Mouse (Mus musculus) kidney, embryonic 16.5 days (tissue): ENCODE data around the gene Crip3. TPM values are rescaled to one million over a fixed set of nuclear protein-coding genes. Genes with fewer than 3 reads are reported as not detected.

ENCODE experiments used
- ATAC-seq: fragments of 200-750 bp; cut with Nextera tagmentation; 2 replicates; pipeline ENCODE4 v1.8.0; 2017; ENCODE audit warnings: moderate TSS enrichment; ENCODE audit not compliant: low FRiP score, low TSS enrichment
- H3K27ac ChIP-seq: fragments of 300-500 bp; sonication (generic); 2 replicates; pipeline ENCODE4 v1.5.1; 2014; ENCODE audit warnings: low read length
- H3K27me3 ChIP-seq: fragments of 300-500 bp; sonication (generic); 2 replicates; pipeline ENCODE4 v1.6.1; 2014; ENCODE audit warnings: low read length, control low read depth, mixed read lengths; ENCODE audit not compliant: insufficient read depth
- H3K36me3 ChIP-seq: fragments of 300-500 bp; sonication (generic); 2 replicates; pipeline ENCODE4 v1.6.1; 2014; ENCODE audit warnings: low read length, control low read depth, mixed read lengths; ENCODE audit not compliant: insufficient read depth
- H3K4me1 ChIP-seq: fragments of 300-500 bp; sonication (generic); 2 replicates; pipeline ENCODE4 v1.6.1; 2014; ENCODE audit warnings: low read length, control low read depth, mixed read lengths; ENCODE audit not compliant: insufficient read depth
- H3K4me2 ChIP-seq: fragments of 300-500 bp; sonication (generic); replicated peaks from 2 replicates; pipeline ENCODE4 v1.6.1; 2014; ENCODE audit warnings: low read depth, low read length
- H3K4me3 ChIP-seq: fragments of 300-500 bp; sonication (generic); 2 replicates; pipeline ENCODE4 v1.5.1; 2014; ENCODE audit warnings: mild to moderate bottlenecking, low read length
- H3K9ac ChIP-seq: fragments of 300-500 bp; sonication (generic); replicated peaks from 2 replicates; pipeline ENCODE4 v1.6.1; 2014; ENCODE audit warnings: low read length
- H3K9me3 ChIP-seq: fragments of 300-500 bp; sonication (generic); 2 replicates; pipeline ENCODE4 v1.6.1; 2016; ENCODE audit warnings: low read length, control low read depth
- WGBS: fragments of 180-500 bp; shearing (Covaris S2); extraction: QIAGEN DNeasy Blood & Tissue Kit; methylation state at CpG from one replicate; pipeline ENCODE4 v1.1.7; 2014; 5-methylcytosine and 5-hydroxymethylcytosine counted together
- polyA plus RNA-seq: library from polyadenylated mRNA; unstranded; fragments of >200 nt; fragmentation: Nextera tagmentation; extraction: Ambion mirVana; gene quantifications from 2 replicates; pipeline ENCODE4 v1.2.1, GENCODE M21; 2015

The Crip3 gene
- polyA plus RNA-seq, 1 experiment from 2014 or later: 0.54 TPM

DNA sequence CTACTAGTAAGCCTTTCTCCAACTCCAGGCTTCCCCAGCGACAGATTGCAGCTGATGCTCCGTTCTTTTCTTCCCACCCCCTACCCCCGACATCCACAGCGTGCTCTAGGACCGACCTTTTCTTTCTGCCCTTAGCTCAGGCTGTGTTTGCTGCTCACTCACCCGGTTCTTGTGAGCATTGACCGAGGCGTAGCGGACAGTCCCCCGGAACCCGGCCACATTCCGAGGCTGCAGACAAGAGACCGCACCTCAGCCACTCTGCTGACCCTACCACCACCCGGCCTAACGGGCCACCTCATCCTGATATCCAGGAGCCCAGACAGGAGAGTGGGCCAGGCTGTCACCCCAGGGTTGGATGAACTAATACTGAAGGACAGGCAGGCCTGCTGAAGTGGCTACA is 48.6 kb downstream of the Crip3 start:
- 56% methylated on average over 15 of the region's 15 CpGs for WGBS
- ATAC-seq: no peak
- H3K27ac ChIP-seq: no peak overlapping the region

More for the DNA sequence above, 48.6 kb downstream of the Crip3 start:
- H3K27me3 ChIP-seq: peaks cover 5% of the 10 kb centered on the region; the same call in 1 of the 2 replicates
- H3K4me2 ChIP-seq: no peak overlapping the region
- no peaks in the 10 kb centered on the region for H3K9me3 ChIP-seq
- H3K36me3 ChIP-seq: no peaks in the 10 kb centered on the region
- no peak overlapping the region for H3K9ac ChIP-seq
- no peaks in the 10 kb centered on the region for H3K4me1 ChIP-seq
- H3K4me3 ChIP-seq: no peak overlapping the region

Other genes starting within 250 kb of the Crip3 start
- gene Polh, start 226.3 kb upstream of the Crip3 start, polyA plus RNA-seq: 13.3 and 16.8 TPM in 2 replicates
- gene Xpo5, start 226.1 kb upstream of the Crip3 start, polyA plus RNA-seq: 45.5 and 49.5 TPM in 2 replicates
- gene Polr1c, start 180.9 kb upstream of the Crip3 start, polyA plus RNA-seq: 109 TPM in 2 replicates
- 132 and 139 TPM in 2 replicates for gene Yipf3, start 180.8 kb upstream of the Crip3 start, polyA plus RNA-seq
- gene Lrrc73, start 175.4 kb upstream of the Crip3 start, polyA plus RNA-seq: 0.64 and 0.67 TPM in 2 replicates
- gene Tjap1, start 145.9 kb upstream of the Crip3 start, polyA plus RNA-seq: 45.7 and 49.8 TPM in 2 replicates
- gene Dlk2, start 131.5 kb upstream of the Crip3 start, polyA plus RNA-seq: 0.37 and 0.64 TPM in 2 replicates
- 6.9 and 7.3 TPM in 2 replicates for gene Abcc10, start 100.6 kb upstream of the Crip3 start, polyA plus RNA-seq
- gene Zfp318, start 45.2 kb upstream of the Crip3 start, polyA plus RNA-seq: 5.0 and 6.1 TPM in 2 replicates
- 0.15 and 0.32 TPM in 2 replicates for gene Slc22a7, start 9.5 kb downstream of the Crip3 start, polyA plus RNA-seq
- 0.15 and 0.23 TPM in 2 replicates for gene Ttbk1, start 58.7 kb downstream of the Crip3 start, polyA plus RNA-seq
- 56.5 and 60.3 TPM in 2 replicates for gene Dnph1, start 67.8 kb downstream of the Crip3 start, polyA plus RNA-seq
- gene Cul9, start 117.5 kb downstream of the Crip3 start, polyA plus RNA-seq: 6.5 TPM in 2 replicates
- 8.2 and 9.3 TPM in 2 replicates for gene Srf, start 127.2 kb downstream of the Crip3 start, polyA plus RNA-seq
- 153 and 157 TPM in 2 replicates for gene Ptk7, start 200.6 kb downstream of the Crip3 start, polyA plus RNA-seq
- 49.7 and 58.0 TPM in 2 replicates for gene Klc4, start 217.1 kb downstream of the Crip3 start, polyA plus RNA-seq
- gene Mrpl2, start 217.3 kb downstream of the Crip3 start, polyA plus RNA-seq: 118 and 123 TPM in 2 replicates
- 62.2 and 68.2 TPM in 2 replicates for gene Cul7, start 221.4 kb downstream of the Crip3 start, polyA plus RNA-seq
- gene Rrp36, start 245.4 kb downstream of the Crip3 start, polyA plus RNA-seq: 69.2 and 69.6 TPM in 2 replicates
- 162 and 172 TPM in 2 replicates for gene Mea1, start 249.9 kb downstream of the Crip3 start, polyA plus RNA-seq